Mouse (Mus musculus): Measurements from ENCODE around the gene Thop1.

- no peak for TF ChIP-seq GATA1 (IDR thresholded peaks at IDR 0.05; ENCODE audit: low read length)
- TF ChIP-seq TAL1 (IDR thresholded peaks at IDR 0.05; ENCODE audit: low read length) = no peak
These were observed 2.5 kb downstream of the Thop1 start for GRCm38 (mm10) chr10:81072290-81072689.
